Mouse (Mus musculus): Measurements from ENCODE around the gene Trim3. TPM values are rescaled to one million over a fixed set of nuclear protein-coding genes. Genes with fewer than 3 reads are reported as not detected.

The Trim3 gene
- polyA plus RNA-seq (2014; fragmentation: Illumina TruSeq; extraction: RNeasy Lipid Tissue Mini Kit (QIAGEN cat#74804); ENCODE audit: low read depth, low replicate concordance): 5.9 TPM

DNA sequence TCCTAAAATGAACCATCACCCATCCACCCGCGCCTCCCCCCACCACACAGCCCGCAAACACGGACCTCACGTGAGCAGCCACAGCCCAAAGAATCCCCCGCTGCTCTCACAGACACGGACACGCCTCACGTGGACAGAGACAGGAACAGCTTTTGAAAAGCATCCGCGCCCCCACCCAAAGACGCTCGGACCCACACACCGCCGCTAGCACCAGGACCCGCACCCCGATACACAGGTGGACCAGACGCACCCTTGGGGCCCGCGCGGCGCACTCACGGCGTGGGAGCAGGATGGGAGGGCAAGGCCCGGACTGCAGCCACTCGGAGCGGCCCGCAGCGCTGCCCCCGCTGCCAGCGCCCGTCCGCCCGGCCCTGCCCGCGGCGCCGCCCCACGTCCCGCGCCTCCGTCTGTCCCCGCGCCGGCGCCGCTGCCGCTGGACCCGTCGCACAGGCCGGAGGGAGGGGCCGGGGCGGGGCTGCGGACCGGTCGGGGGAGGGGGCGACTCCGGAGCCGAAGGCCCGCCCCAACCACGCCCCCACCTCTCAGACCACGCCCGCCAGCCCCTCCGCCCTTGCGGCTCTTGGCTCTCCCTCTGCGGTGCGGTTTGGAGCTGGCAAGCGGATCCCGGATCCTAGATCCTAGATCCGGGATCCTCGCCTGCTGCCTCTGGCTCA is at the start of gene Trim3:
TSS of gene Trim3 (minus strand) at position 445 of the 674 bp plus-strand sequence.

DNA sequence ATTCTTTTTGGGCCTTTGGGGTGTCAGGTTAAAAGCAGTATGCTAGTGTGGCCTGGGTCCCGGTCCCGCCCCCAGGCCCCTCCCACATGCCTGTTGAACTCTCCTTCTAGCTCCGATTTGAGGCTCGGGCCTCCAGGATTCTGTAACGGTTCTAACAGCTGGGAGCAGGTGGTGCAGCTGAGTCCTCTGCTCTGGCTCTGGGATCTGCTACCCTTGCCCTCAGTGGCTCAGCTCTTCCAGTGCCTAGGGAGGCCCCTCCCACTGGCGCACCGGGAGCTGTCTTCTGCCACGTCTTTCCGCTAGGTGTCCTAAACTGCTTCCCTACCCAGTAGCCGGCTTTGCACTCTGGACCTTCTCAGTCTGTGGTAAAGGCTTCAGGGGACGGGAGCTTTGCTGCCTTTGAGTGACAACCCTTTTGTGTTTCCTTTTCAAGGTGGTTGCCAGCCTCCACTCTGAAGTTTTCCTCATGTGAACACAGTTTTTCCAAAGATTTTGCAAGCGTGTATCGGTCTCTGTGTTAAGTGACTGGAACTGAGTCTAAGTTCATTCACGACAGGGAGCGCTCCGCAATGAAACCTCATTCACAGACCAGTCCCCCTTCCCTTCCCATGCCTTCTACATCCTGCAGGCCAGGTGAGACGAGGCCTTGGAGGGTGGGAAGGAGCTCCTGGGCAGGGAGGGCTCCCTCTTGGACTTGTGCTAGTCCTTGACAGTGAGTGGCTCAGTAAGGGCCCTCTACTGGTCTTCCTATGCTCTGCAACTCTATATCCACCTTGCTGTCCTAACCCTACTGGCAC is 17.5 kb upstream of the Trim3 start, which contains the start of gene Dnhd1:
TSS of gene Dnhd1 (plus strand) at position 189 of the 797 bp plus-strand sequence.

DNA sequence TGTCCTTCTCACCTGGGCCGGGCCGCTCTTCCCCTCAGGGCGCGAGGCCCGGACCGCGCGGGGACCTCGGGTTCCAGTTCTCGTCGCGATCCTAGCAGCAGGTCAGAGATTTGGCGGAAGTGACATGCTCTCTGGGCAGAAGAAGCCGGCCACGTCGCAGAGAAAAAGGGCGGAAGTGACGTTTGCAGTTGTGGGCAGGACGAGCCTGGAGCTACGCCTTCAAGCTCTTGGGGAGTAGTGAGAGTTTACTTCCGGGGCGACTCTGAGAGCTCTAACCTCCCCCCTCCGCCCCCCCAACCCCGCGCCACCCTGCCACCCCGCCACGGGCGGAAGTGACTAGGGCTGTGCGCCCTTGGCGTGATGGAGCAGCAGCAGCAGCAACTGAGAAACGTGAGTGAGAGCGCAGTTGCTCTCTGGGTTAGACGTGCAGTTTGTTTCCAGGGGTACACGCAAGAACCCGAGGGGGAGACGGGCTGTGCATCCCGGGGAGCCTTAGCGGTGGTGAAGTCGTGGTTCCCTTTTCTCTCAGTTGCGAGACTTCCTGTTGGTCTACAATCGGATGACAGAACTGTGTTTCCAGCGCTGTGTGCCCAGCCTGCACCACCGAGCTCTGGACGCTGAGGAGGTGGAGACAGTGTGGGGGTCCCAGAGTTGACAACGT is 7.0 kb upstream of the Trim3 start, which contains the start of the genes Arfip2 and Gm45799:
TSS of gene Arfip2 (minus strand) at position 184 of the 661 bp plus-strand sequence.
TSS of gene Gm45799 (plus strand) at position 320 of the 661 bp plus-strand sequence.

DNA sequence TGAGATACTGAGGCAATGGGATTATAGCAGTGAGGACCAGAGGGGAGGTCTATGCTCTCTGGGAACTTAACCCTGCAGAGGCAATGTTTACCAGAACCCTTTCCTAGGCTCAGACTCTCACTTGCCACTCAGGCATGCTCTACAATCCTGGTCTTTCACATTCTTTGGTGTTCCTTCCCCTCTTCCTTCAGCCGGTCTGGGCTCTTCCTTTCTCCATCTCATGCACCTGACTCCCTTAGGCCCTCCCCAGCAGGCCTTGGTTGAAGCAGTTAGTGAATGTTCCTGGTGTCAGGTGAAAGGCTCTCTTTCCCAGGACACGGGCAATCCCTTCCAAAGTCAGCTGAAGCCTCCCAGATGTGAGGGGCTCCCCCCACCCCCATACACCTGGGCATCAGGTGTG is 6.4 kb upstream of the Trim3 start, which contains the start of gene Timm10b:
TSS of gene Timm10b (plus strand) at position 301 of the 400 bp plus-strand sequence.

DNA sequence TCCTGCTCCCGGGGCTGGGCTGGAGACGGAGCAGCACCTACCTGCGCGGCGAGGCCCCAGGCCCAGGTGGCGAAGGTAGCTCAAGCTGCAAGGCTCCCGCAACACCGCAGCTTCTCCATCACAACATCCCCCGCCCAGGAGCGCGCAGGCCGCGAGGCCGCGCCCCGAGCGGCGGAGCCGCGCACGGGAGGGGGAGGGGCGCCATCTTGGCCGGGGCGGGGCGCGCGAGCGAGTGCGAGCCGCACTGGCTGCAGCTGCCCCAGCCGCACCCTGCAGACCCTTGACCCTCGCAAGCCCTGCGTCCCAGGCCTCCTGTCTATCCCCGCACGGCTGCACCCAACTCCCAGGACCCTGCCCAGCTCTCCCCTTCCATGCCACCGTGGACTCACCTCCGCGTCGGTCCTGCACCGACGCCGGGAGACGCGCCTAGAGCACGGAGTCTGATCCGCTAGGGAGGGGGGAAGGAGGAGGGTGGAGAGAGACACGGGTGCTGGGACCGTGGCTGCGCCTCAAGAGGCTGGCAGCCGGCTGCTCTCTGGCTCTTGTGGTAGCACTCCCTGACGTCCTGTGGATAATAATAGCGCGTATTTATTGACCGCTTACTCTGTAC is 52.2 kb downstream of the Trim3 start, which contains the start of gene Apbb1:
TSS of gene Apbb1 (minus strand) at position 560 of the 610 bp plus-strand sequence.

Other genes starting within 250 kb of the Trim3 start
- 10.6 TPM for gene Fam160a2, start 233.5 kb downstream of the Trim3 start, polyA plus RNA-seq (2014; fragmentation: Illumina TruSeq; extraction: RNeasy Lipid Tissue Mini Kit (QIAGEN cat#74804); ENCODE audit: low read depth, low replicate concordance)
- gene Cnga4, start 229.0 kb downstream of the Trim3 start, polyA plus RNA-seq (2014; fragmentation: Illumina TruSeq; extraction: RNeasy Lipid Tissue Mini Kit (QIAGEN cat#74804); ENCODE audit: low read depth, low replicate concordance): not detected
- gene Cckbr, start 207.8 kb downstream of the Trim3 start, polyA plus RNA-seq (2014; fragmentation: Illumina TruSeq; extraction: RNeasy Lipid Tissue Mini Kit (QIAGEN cat#74804); ENCODE audit: low read depth, low replicate concordance): not detected
- 16.9 TPM for gene Cavin3, start 151.3 kb downstream of the Trim3 start, polyA plus RNA-seq (2014; fragmentation: Illumina TruSeq; extraction: RNeasy Lipid Tissue Mini Kit (QIAGEN cat#74804); ENCODE audit: low read depth, low replicate concordance)
- 5.8 TPM for gene Smpd1, start 79.2 kb downstream of the Trim3 start, polyA plus RNA-seq (2014; fragmentation: Illumina TruSeq; extraction: RNeasy Lipid Tissue Mini Kit (QIAGEN cat#74804); ENCODE audit: low read depth, low replicate concordance)
- gene Apbb1, start 51.9 kb downstream of the Trim3 start, polyA plus RNA-seq (2014; fragmentation: Illumina TruSeq; extraction: RNeasy Lipid Tissue Mini Kit (QIAGEN cat#74804); ENCODE audit: low read depth, low replicate concordance): 1.4 TPM
- not detected for gene Hpx, start 33.4 kb downstream of the Trim3 start, polyA plus RNA-seq (2014; fragmentation: Illumina TruSeq; extraction: RNeasy Lipid Tissue Mini Kit (QIAGEN cat#74804); ENCODE audit: low read depth, low replicate concordance)
- gene Timm10b, start 6.5 kb upstream of the Trim3 start, polyA plus RNA-seq (2014; fragmentation: Illumina TruSeq; extraction: RNeasy Lipid Tissue Mini Kit (QIAGEN cat#74804); ENCODE audit: low read depth, low replicate concordance): 47.9 TPM
- gene Arfip2, start 6.8 kb upstream of the Trim3 start, polyA plus RNA-seq (2014; fragmentation: Illumina TruSeq; extraction: RNeasy Lipid Tissue Mini Kit (QIAGEN cat#74804); ENCODE audit: low read depth, low replicate concordance): 12.3 TPM
- 1.3 TPM for gene Gm45799, start 7.0 kb upstream of the Trim3 start, polyA plus RNA-seq (2014; fragmentation: Illumina TruSeq; extraction: RNeasy Lipid Tissue Mini Kit (QIAGEN cat#74804); ENCODE audit: low read depth, low replicate concordance)
- 1.7 TPM for gene Dnhd1, start 17.3 kb upstream of the Trim3 start, polyA plus RNA-seq (2014; fragmentation: Illumina TruSeq; extraction: RNeasy Lipid Tissue Mini Kit (QIAGEN cat#74804); ENCODE audit: low read depth, low replicate concordance)
- gene Ilk, start 103.0 kb upstream of the Trim3 start, polyA plus RNA-seq (2014; fragmentation: Illumina TruSeq; extraction: RNeasy Lipid Tissue Mini Kit (QIAGEN cat#74804); ENCODE audit: low read depth, low replicate concordance): 41.2 TPM
- gene Rrp8, start 103.8 kb upstream of the Trim3 start, polyA plus RNA-seq (2014; fragmentation: Illumina TruSeq; extraction: RNeasy Lipid Tissue Mini Kit (QIAGEN cat#74804); ENCODE audit: low read depth, low replicate concordance): 24.5 TPM
- 11.1 TPM for gene Taf10, start 110.8 kb upstream of the Trim3 start, polyA plus RNA-seq (2014; fragmentation: Illumina TruSeq; extraction: RNeasy Lipid Tissue Mini Kit (QIAGEN cat#74804); ENCODE audit: low read depth, low replicate concordance)
- gene Tpp1, start 118.7 kb upstream of the Trim3 start, polyA plus RNA-seq (2014; fragmentation: Illumina TruSeq; extraction: RNeasy Lipid Tissue Mini Kit (QIAGEN cat#74804); ENCODE audit: low read depth, low replicate concordance): 145 TPM
- gene Dchs1, start 154.1 kb upstream of the Trim3 start, polyA plus RNA-seq (2014; fragmentation: Illumina TruSeq; extraction: RNeasy Lipid Tissue Mini Kit (QIAGEN cat#74804); ENCODE audit: low read depth, low replicate concordance): 0.17 TPM
- 15.7 TPM for gene Mrpl17, start 177.5 kb upstream of the Trim3 start, polyA plus RNA-seq (2014; fragmentation: Illumina TruSeq; extraction: RNeasy Lipid Tissue Mini Kit (QIAGEN cat#74804); ENCODE audit: low read depth, low replicate concordance)

Data from adrenal gland, adult 10 weeks (tissue).